Mouse (Mus musculus) stomach, postnatal 0 days (tissue): ENCODE measurements around the gene Hmgb2. TPM values are rescaled to one million over a fixed set of nuclear protein-coding genes. Genes with fewer than 3 reads are reported as not detected.

Experiments used
- ATAC-seq: fragments of 200-750 bp; cut with Nextera tagmentation; 2 replicates; pipeline ENCODE4 v1.8.0; 2017; ENCODE audit not compliant: low FRiP score, low TSS enrichment
- DNase-seq: peaks from one replicate; pipeline ENCODE4 v3.0.0-alpha.2; 2016; ENCODE audit warnings: low spot score
- H3K27ac ChIP-seq: fragments of 300-500 bp; sonication (generic); replicated peaks from 2 replicates; pipeline ENCODE4 v1.5.1; 2014; ENCODE audit warnings: mild to moderate bottlenecking, control low read depth
- H3K27me3 ChIP-seq: fragments of 300-500 bp; sonication (generic); 2 replicates; pipeline ENCODE4 v1.6.1; 2014; ENCODE audit warnings: low read length; ENCODE audit not compliant: control insufficient read depth, insufficient read depth
- H3K36me3 ChIP-seq: fragments of 300-500 bp; sonication (generic); 2 replicates; pipeline ENCODE4 v1.6.1; 2014; ENCODE audit warnings: low read length, mixed read lengths; ENCODE audit not compliant: control insufficient read depth, insufficient read depth
- H3K4me1 ChIP-seq: fragments of 300-500 bp; sonication (generic); replicated peaks from 2 replicates; pipeline ENCODE4 v1.6.1; 2014; ENCODE audit warnings: antibody characterized with exemption; ENCODE audit not compliant: control insufficient read depth, insufficient read depth
- H3K4me2 ChIP-seq: fragments of 300-500 bp; sonication (generic); replicated peaks from 2 replicates; pipeline ENCODE4 v1.6.1; 2014; ENCODE audit warnings: low read depth, mild to moderate bottlenecking, control low read depth, moderate library complexity
- H3K4me3 ChIP-seq: fragments of 300-500 bp; sonication (generic); 2 replicates; pipeline ENCODE4 v1.5.1; 2014; ENCODE audit warnings: low read depth, low read length, control low read depth
- H3K9ac ChIP-seq: fragments of 300-500 bp; sonication (generic); 2 replicates; pipeline ENCODE4 v1.6.1; 2014; ENCODE audit warnings: mild to moderate bottlenecking, low read length, control low read depth, mixed read lengths
- H3K9me3 ChIP-seq: fragments of 300-500 bp; sonication (generic); 2 replicates; pipeline ENCODE4 v1.6.1; 2016; ENCODE audit warnings: low read length; ENCODE audit not compliant: control insufficient read depth
- CTCF ChIP-seq: IDR thresholded peaks from 2 replicates; pipeline ENCODE4 v1.5.1; 2016; ENCODE audit warnings: antibody characterized with exemption, low read depth, mild to moderate bottlenecking, moderate library complexity
- EP300 ChIP-seq: optimal IDR thresholded peaks from 2 replicates; pipeline ENCODE3; 2016; ENCODE audit warnings: antibody characterized with exemption
- WGBS: fragments of 180-500 bp; shearing (Covaris S2); extraction: QIAGEN DNeasy Blood & Tissue Kit; methylation state at CpG from one replicate; pipeline ENCODE4 v1.1.7; 2014; 5-methylcytosine and 5-hydroxymethylcytosine counted together
- polyA plus RNA-seq: library from polyadenylated mRNA; unstranded; fragments of >200 nt; fragmentation: Nextera tagmentation; extraction: Ambion mirVana; gene quantifications from 2 replicates; pipeline ENCODE4 v1.2.1, GENCODE M21; 2015

The Hmgb2 gene
- polyA plus RNA-seq, 1 experiment from 2014 or later, result 220 TPM

DNA sequence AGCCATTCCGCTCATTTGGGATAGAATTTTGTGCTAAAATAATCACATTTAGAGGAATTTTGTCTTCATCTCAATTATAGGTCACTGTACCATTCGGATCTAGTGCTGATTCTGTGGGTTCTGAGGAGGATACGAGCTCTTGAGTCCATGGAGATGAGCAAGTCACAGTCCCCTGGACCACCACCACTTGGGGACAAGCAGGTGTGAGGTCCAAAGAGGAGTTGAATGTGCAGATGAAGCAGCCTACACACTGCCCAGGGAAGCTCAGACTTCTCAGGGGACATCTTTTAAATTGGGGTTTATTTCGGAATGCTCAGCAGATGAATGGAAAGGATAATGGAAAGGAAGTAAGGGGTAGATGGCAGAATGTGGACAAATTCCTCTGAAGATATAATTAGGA lies 21.4 kb downstream of the Hmgb2 start:
- H3K27ac ChIP-seq, result no peak overlapping the region
- H3K9me3 ChIP-seq, result no peaks in the 10 kb centered on the region
- peaks cover 3% of the 10 kb centered on the region for H3K36me3 ChIP-seq
- no peaks in the 10 kb centered on the region for H3K4me1 ChIP-seq
- ATAC-seq (no peak), DNase-seq (no peak)
- H3K4me3 ChIP-seq, result no peak overlapping the region
- no peaks in the 10 kb centered on the region for H3K27me3 ChIP-seq
- no peak overlapping the region for H3K4me2 ChIP-seq
- H3K9ac ChIP-seq, result no peak overlapping the region
- WGBS, result 94% methylated on average over 4 of the region's 4 CpGs
- no peak for TF ChIP-seq CTCF
- TF ChIP-seq EP300, result no peak

DNA sequence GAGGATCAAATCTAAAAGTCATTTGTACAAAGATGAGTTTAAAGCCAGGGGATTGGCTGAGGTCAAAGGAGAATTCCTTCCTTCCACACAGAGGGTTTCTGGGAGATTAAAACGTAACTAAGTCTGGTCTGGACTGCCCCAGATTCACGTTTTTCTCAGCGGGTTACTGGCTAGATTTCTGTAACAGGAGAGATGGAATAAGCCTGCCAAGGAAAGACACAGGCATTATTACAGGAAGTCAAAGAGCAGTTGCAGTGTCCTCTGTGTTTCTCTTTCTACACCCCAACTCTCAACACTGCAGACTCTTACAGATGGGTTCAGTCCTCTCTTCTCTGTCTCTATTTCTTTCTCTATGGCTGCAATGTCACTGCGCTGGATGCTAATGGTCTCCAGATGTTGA lies 22.8 kb downstream of the Hmgb2 start:
- no peak for TF ChIP-seq EP300
- TF ChIP-seq CTCF, result no peak
- DNase-seq, result no peak
- WGBS, result 59% methylated on average over 4 of the region's 4 CpGs
- Histone ChIP-seq H3K27me3 (no peaks in the 10 kb centered on the region), H3K4me1 (no peaks in the 10 kb centered on the region), H3K36me3 (peaks cover 3% of the 10 kb centered on the region), H3K27ac (no peak overlapping the region), H3K4me2 (no peak overlapping the region), H3K4me3 (no peak overlapping the region), H3K9me3 (no peaks in the 10 kb centered on the region), H3K9ac (no peak overlapping the region)
- ATAC-seq, result no peak

DNA sequence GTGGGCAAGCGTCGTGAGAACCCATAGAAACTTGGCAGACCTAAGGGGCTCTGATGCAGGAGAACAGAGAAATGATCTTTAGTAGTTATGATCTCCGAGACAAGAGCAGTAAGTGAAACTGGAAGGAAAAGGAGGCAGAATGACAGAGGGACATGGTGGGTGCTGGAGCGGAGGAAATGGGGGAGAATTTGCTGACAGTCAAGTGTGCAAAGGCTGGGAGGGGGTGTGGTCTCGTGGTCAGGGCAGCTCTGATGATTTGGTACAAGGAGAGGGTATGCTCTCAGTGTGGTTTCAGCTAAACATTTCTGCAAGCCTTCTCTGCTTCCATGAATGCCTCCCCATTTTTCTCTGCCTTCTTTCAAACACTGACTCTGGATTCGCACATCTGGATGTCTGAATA lies 24.5 kb downstream of the Hmgb2 start:
- Histone ChIP-seq H3K27ac (no peak overlapping the region), H3K9me3 (no peaks in the 10 kb centered on the region), H3K9ac (no peak overlapping the region), H3K4me3 (no peak overlapping the region), H3K36me3 (peaks cover 3% of the 10 kb centered on the region), H3K4me1 (no peaks in the 10 kb centered on the region), H3K4me2 (no peak overlapping the region), H3K27me3 (no peaks in the 10 kb centered on the region)
- no peak for DNase-seq
- 92% methylated on average over 6 of the region's 6 CpGs for WGBS
- no peak for ATAC-seq
- TF ChIP-seq CTCF, result no peak
- no peak for TF ChIP-seq EP300

DNA sequence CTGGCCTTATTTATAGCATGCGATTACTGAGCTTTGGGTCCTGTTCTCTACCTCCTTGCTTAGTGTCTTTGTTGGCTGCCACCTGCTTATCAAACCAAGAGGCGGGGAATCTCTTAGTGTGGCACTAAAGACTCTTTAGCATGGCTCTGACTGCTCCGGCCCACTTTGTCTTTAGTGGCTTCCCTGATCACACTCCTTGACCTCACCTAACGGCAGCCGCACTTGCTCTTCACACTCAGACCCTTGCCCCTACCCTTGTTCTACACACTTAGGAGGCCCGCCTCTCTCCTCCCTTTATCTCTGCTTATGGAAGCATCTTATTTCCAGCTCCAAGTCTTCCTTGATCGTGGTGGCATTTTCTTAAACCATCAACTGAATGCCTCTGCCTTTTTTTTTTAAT lies 26.9 kb downstream of the Hmgb2 start:
- no peak overlapping the region for H3K27ac ChIP-seq
- no peak for TF ChIP-seq CTCF
- no peak for TF ChIP-seq EP300
- no peaks in the 10 kb centered on the region for H3K27me3 ChIP-seq
- ATAC-seq (no peak), DNase-seq (no peak)
- no peak overlapping the region for H3K4me2 ChIP-seq
- H3K36me3 ChIP-seq, result peaks cover 3% of the 10 kb centered on the region
- no peaks in the 10 kb centered on the region for H3K4me1 ChIP-seq
- 89% methylated on average over 7 of the region's 7 CpGs for WGBS
- H3K9me3 ChIP-seq, result no peaks in the 10 kb centered on the region
- no peak overlapping the region for H3K9ac ChIP-seq
- no peak overlapping the region for H3K4me3 ChIP-seq

DNA sequence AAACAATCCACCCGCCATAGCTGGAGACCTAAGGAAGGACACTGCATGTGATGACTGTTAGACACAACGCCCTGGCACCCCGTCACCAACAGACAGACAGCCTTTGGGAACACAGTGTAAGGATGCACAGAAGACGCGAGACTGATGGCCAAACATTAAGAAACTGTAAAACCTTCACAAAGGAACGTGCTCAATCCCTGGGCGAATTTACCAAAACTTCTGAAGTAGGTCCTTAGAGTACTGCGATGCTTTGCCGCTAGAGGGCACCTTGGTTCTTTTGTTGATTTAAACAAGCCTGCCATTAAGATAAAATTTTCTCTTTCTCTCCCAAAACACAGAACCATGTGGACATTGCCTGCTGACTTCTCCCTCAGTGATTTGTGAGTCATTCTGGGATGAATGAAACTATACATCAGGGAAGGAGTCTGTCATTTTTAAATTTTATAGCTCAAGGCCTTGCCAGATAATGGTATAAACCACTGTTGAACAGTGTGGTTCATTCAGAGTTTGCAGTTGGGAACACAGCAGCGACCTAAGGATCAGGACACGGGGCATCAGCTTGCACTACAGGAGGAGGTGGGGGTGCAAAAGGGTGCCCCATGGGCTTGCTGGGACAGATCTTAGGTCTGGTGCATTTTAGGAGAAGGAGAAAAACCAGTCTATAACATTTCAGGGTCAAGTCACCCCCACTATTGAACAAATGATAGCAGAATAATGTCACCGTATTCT lies 28.6 kb downstream of the Hmgb2 start:
- H3K9ac ChIP-seq, result no peak overlapping the region
- WGBS, result 39% methylated on average over 12 of the region's 12 CpGs
- ATAC-seq, result peak; percentile 49; the same call in 1 of the 2 replicates

DNA sequence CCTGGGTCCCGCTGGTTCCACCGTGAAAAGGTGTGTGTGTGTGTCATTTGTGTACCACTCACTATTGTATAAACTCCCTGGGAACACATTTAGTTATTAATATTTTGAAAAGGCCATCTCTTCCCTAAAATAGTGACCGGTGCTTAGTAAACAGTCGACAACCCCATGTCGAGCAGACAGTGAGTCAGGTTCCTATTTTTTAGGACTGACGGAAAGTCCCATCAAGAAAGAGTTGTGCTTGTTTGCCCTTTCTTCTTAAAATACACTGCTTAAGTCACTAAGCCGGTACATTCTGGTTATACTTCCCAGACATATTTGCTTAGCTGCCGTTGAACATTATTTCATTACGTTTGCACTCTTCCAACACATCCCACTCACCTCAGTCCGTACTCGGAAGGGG lies 29.2 kb downstream of the Hmgb2 start:
- H3K9me3 ChIP-seq, result no peaks in the 10 kb centered on the region
- no peak overlapping the region for H3K4me3 ChIP-seq
- no peaks in the 10 kb centered on the region for H3K27me3 ChIP-seq
- DNase-seq (no peak), ATAC-seq (no peak)
- no peak overlapping the region for H3K4me2 ChIP-seq
- WGBS, result 58% methylated on average over 11 of the region's 11 CpGs
- no peak overlapping the region for H3K9ac ChIP-seq
- 0 out of 2 replicates have a peak overlapping the region, but pooled peaks have one; percentile 13 for H3K27ac ChIP-seq
- TF ChIP-seq EP300, result no peak
- TF ChIP-seq CTCF, result no peak
- H3K4me1 ChIP-seq, result no peaks in the 10 kb centered on the region
- peaks cover 1% of the 10 kb centered on the region; the same call in 1 of the 2 replicates for H3K36me3 ChIP-seq

More for the DNA sequence above, 28.6 kb downstream of the Hmgb2 start:
- Histone ChIP-seq H3K27ac (no peak overlapping the region), H3K36me3 (peaks cover 3% of the 10 kb centered on the region; the same call in 1 of the 2 replicates), H3K4me3 (no peak overlapping the region), H3K27me3 (no peaks in the 10 kb centered on the region), H3K4me2 (no peak overlapping the region), H3K4me1 (no peaks in the 10 kb centered on the region), H3K9me3 (no peaks in the 10 kb centered on the region)
- no peak for TF ChIP-seq EP300
- peak; percentile 85 for TF ChIP-seq CTCF
- peak; percentile 73 for DNase-seq
